Mouse (Mus musculus) heart, embryonic 16.5 days (tissue): ENCODE results near the gene 2210016L21Rik. TPM values are rescaled to one million over a fixed set of nuclear protein-coding genes. Genes with fewer than 3 reads are reported as not detected.

Experiments
- ATAC-seq: fragments of 200-750 bp; cut with Nextera tagmentation; replicated peaks from 2 replicates; pipeline ENCODE4 v1.8.0; 2017; ENCODE audit warnings: moderate number of reproducible peaks; ENCODE audit not compliant: insufficient read depth, low FRiP score; ENCODE audit errors: extremely low read depth
- H3K27ac ChIP-seq: fragments of 300-500 bp; sonication (generic); 2 replicates; pipeline ENCODE4 v1.5.1; 2014; ENCODE audit warnings: mild to moderate bottlenecking, low read length, control low read depth, moderate library complexity
- H3K27me3 ChIP-seq: fragments of 300-500 bp; sonication (generic); 2 replicates; pipeline ENCODE4 v1.6.1; 2014; ENCODE audit warnings: low read length, mixed read lengths; ENCODE audit not compliant: control insufficient read depth, insufficient read depth
- H3K36me3 ChIP-seq: fragments of 300-500 bp; sonication (generic); 2 replicates; pipeline ENCODE4 v1.6.1; 2014; ENCODE audit not compliant: control insufficient read depth, insufficient read depth
- H3K4me1 ChIP-seq: fragments of 300-500 bp; sonication (generic); 2 replicates; pipeline ENCODE4 v1.6.1; 2014; ENCODE audit warnings: low read length, mixed read lengths; ENCODE audit not compliant: control insufficient read depth, insufficient read depth
- H3K4me2 ChIP-seq: fragments of 300-500 bp; sonication (generic); 2 replicates; pipeline ENCODE4 v1.6.1; 2014; ENCODE audit warnings: low read depth, mild to moderate bottlenecking, control low read depth, low read length
- H3K4me3 ChIP-seq: fragments of 300-500 bp; sonication (generic); 2 replicates; pipeline ENCODE4 v1.5.1; 2014; ENCODE audit warnings: mild to moderate bottlenecking, control low read depth, low read length
- H3K9ac ChIP-seq: fragments of 300-500 bp; sonication (generic); 2 replicates; pipeline ENCODE4 v1.6.1; 2014; ENCODE audit warnings: low read length, control low read depth
- H3K9me3 ChIP-seq: fragments of 300-500 bp; sonication (generic); replicated peaks from 2 replicates; pipeline ENCODE4 v1.6.1; 2016; ENCODE audit warnings: low read length; ENCODE audit not compliant: control insufficient read depth
- WGBS: fragments of 180-500 bp; shearing (Covaris S2); extraction: QIAGEN DNeasy Blood & Tissue Kit; methylation state at CpG from one replicate; pipeline ENCODE4 v1.1.7; 2014; 5-methylcytosine and 5-hydroxymethylcytosine counted together
- polyA plus RNA-seq: library from polyadenylated mRNA; unstranded; fragments of >200 nt; fragmentation: Nextera tagmentation; extraction: Ambion mirVana; gene quantifications from 2 replicates; pipeline ENCODE4 v1.2.1, GENCODE M21; 2015

The 2210016L21Rik gene
- polyA plus RNA-seq, 1 experiment from 2014 or later: 32.6 TPM

DNA sequence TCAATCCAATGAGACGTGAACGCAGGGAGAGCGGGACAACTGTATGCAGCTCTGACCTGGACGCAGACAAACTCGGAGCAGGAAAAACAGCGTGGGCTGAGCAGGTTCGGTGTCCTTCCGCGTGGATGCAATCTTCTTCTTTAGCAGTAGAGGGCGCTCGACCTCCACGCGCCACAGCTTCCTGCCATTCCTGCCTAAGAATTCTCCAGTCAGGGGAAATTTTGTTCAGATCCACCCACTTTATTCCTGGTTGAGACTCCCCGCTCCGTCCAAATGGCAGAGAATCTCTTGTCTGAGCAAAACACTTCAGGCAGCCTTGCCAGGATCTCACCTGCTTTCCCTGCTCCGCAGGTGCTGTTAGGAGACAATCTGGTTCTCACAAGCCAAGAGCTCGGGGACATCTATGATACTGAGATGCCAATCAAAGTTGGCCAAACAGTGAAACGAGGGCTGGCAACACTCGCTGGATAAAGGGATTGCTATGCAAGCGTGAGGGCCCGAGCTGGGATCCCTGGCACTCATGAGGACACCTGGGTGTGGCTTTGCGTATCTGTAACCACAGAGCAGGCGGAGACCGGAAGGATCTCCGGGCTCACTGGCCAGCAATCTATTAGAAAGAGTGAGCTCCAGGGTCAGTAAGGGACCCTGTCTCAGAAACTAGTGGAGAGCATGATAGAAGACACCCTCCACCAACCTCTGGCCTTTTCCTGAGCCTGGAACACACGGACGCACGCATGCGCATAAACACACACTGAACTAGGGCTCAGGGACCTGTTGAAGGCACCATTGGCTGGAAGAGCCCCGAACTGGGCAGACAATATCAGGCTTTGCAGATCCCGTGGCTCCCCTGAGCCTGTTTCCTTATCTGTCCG is 37.5 kb downstream of the 2210016L21Rik start:
- WGBS: 4% methylated on average over 32 of the region's 32 CpGs
- H3K4me1 ChIP-seq: peaks cover 5% of the 10 kb centered on the region; the same call in 1 of the 2 replicates
- H3K27ac ChIP-seq: no peak overlapping the region
- H3K36me3 ChIP-seq: no peaks in the 10 kb centered on the region
- peak overlapping the region; percentile 42 for H3K9ac ChIP-seq
- no peaks in the 10 kb centered on the region; the same call in 1 of the 2 replicates for H3K9me3 ChIP-seq
- H3K4me3 ChIP-seq: peak overlapping the region; percentile 65
- peak; percentile 61 for ATAC-seq
- H3K27me3 ChIP-seq: no peaks in the 10 kb centered on the region
- peak overlapping the region; percentile 98 for H3K4me2 ChIP-seq

DNA sequence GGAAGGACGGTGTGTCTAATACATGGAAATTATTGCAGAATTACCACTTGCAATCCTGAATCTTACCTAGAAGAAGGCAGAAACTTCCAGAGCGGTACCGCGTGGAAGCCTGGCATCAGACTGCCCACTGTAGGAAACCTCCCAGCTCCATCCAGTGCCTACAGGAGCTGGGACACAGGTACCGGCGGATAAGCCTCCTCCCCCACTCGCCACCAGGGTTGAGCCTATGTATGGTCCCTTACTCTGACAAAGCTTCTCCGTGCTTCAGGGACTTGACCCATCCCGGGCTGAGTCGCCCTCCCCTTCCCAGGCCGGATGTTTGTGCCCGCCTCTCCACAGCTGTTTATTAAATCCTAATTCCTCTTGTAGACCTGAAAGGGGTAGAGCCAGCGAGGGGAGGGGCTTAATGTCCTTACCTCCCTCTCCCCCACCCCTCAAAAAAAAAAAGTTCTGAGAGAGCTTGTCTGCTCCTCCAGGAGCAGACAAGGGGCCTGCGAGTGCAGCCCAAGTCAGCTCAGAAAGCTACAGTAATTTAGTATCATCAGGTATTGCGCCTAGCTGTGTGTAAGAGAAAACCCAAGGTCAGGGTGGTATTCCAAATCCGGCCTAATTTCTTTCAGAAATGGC is 38.3 kb downstream of the 2210016L21Rik start:
- Histone ChIP-seq H3K9me3 (no peaks in the 10 kb centered on the region; the same call in 1 of the 2 replicates), H3K36me3 (no peaks in the 10 kb centered on the region), H3K27ac (no peak overlapping the region), H3K4me1 (peaks cover 5% of the 10 kb centered on the region; the same call in 1 of the 2 replicates), H3K4me2 (peak overlapping the region; percentile 98), H3K9ac (peak overlapping the region; percentile 42), H3K4me3 (peak overlapping the region; percentile 65), H3K27me3 (no peaks in the 10 kb centered on the region)
- no peak for ATAC-seq
- 24% methylated on average over 16 of the region's 16 CpGs for WGBS

DNA sequence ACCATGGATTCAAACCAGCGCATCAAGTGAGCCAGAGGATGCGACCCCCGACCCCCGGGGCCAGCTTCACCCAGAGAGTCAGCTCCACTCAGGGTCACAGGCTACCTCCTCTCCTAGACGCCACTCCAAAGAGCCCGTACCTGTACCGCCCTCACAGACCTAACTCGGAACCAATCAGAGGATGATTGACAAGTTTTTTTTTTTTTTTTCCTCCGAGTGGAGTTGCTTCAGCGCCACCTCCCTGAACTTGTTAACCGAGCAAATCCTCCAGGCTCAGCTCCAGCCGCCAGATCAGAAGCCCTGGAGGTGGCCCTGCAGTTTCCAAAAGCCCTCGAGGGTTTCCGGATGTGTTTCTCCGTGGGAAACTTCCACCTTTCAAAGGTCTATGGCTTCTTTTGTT is 40.0 kb downstream of the 2210016L21Rik start:
- 57% methylated on average over 15 of the region's 15 CpGs for WGBS
- Histone ChIP-seq H3K27me3 (no peaks in the 10 kb centered on the region), H3K9ac (no peak overlapping the region)

DNA sequence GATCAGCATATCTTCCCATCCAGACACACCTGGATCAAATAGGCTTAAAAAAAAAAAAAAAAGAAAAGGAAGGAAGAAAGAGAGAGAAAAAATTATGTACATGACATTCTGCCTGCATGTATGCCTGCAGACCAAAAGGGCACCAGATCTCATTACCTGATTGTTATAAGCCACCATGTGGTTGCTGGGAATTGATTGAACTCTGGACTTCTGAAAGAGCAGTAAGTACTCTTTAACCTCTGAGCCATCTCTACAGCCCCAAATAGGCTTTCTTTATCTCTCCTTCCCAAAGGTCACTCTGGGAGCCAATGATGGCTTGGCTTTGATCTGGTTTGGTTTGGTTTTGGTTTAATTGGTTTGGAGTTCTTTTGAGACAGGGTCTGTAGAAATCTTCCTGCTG is 43.1 kb downstream of the 2210016L21Rik start:
- ATAC-seq: no peak
- no peak overlapping the region for H3K4me3 ChIP-seq

More for the DNA sequence above, 40.0 kb downstream of the 2210016L21Rik start:
- Histone ChIP-seq H3K9me3 (no peaks in the 10 kb centered on the region; the same call in 1 of the 2 replicates), H3K27ac (no peak overlapping the region), H3K4me1 (peaks cover 5% of the 10 kb centered on the region; the same call in 1 of the 2 replicates), H3K4me3 (no peak overlapping the region), H3K4me2 (no peak overlapping the region), H3K36me3 (no peaks in the 10 kb centered on the region)
- ATAC-seq: no peak

DNA sequence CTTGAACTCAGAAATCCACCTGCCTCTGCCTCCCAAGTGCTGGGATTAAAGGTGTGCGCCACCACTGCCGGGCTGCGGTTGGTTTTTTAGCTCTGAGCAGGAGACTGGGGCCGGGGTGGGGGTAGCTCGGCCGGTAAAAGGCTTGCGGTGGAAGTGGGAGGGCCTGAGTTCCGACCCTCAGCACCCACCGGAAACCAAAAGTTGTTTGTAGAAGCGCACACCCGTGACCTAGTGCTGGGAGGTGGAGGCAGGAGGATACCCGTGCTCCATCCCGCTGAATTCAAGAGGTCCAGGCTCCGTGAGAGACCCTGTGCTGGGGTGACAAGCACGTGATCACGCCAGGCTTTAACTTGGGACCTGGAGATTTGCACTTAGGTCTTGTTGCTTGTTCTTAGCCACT is 54.5 kb downstream of the 2210016L21Rik start:
- no peak for ATAC-seq
- H3K27me3 ChIP-seq: no peaks in the 10 kb centered on the region; the same call in 1 of the 2 replicates
- no peak overlapping the region for H3K4me3 ChIP-seq
- no peaks in the 10 kb centered on the region for H3K36me3 ChIP-seq
- no peak overlapping the region for H3K4me2 ChIP-seq
- H3K27ac ChIP-seq: no peak overlapping the region
- WGBS: 61% methylated on average over 16 of the region's 16 CpGs
- H3K4me1 ChIP-seq: no peaks in the 10 kb centered on the region
- no peak overlapping the region for H3K9ac ChIP-seq
- no peaks in the 10 kb centered on the region for H3K9me3 ChIP-seq

More for the DNA sequence above, 43.1 kb downstream of the 2210016L21Rik start:
- no peaks in the 10 kb centered on the region; the same call in 1 of the 2 replicates for H3K9me3 ChIP-seq
- no peaks in the 10 kb centered on the region for H3K36me3 ChIP-seq
- no peak overlapping the region for H3K27ac ChIP-seq
- H3K4me1 ChIP-seq: peaks cover 2% of the 10 kb centered on the region; the same call in 1 of the 2 replicates
- H3K27me3 ChIP-seq: no peaks in the 10 kb centered on the region
- no peak overlapping the region for H3K4me2 ChIP-seq
- no peak overlapping the region for H3K9ac ChIP-seq

DNA sequence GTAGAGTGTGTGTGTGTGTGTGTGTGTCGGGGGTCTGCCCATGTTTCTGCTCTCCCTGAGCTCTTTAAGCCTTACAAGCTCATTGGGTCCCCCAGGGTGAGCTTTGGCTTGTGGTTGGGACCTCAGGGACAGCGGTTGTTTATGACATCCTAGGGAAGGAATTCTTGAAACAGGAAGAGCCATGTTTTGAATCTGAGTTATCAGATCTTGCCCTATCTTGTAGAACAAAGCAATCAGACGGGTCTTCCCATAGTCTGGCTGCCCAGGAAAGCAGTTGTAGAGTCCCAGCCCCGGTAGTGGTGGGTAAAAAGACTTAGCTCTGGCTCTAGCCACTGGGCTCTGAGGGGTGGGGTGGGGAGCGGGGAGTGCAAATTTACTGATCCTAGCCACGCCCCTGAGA is 55.4 kb downstream of the 2210016L21Rik start:
- Histone ChIP-seq H3K4me2 (no peak overlapping the region), H3K9ac (no peak overlapping the region), H3K4me1 (no peaks in the 10 kb centered on the region), H3K27ac (no peak overlapping the region), H3K4me3 (no peak overlapping the region), H3K27me3 (no peaks in the 10 kb centered on the region; the same call in 1 of the 2 replicates), H3K9me3 (no peaks in the 10 kb centered on the region), H3K36me3 (no peaks in the 10 kb centered on the region)
- 46% methylated on average over 6 of the region's 6 CpGs for WGBS
- no peak for ATAC-seq

Other genes starting within 250 kb of the 2210016L21Rik start
- 8.4 and 9.6 TPM in 2 replicates for gene Tchp, start 234.4 kb upstream of the 2210016L21Rik start, polyA plus RNA-seq
- 28.4 and 33.7 TPM in 2 replicates for gene Ankrd13a, start 167.5 kb upstream of the 2210016L21Rik start, polyA plus RNA-seq
- 38.6 and 46.6 TPM in 2 replicates for gene Git2, start 166.6 kb upstream of the 2210016L21Rik start, polyA plus RNA-seq
- 41.8 and 48.5 TPM in 2 replicates for gene 1500011B03Rik, start 118.7 kb upstream of the 2210016L21Rik start, polyA plus RNA-seq
- gene 4930519G04Rik, start 88.5 kb upstream of the 2210016L21Rik start, polyA plus RNA-seq: not detected in 2 replicates
- not detected in 2 replicates for gene Gm9936, start 83.5 kb upstream of the 2210016L21Rik start, polyA plus RNA-seq
- gene Oasl2, start 45.2 kb upstream of the 2210016L21Rik start, polyA plus RNA-seq: 15.4 and 26.9 TPM in 2 replicates
- gene Oasl1, start 18.9 kb upstream of the 2210016L21Rik start, polyA plus RNA-seq: 0.89 and 1.4 TPM in 2 replicates
- 0.22 and 0.46 TPM in 2 replicates for gene Hnf1a, start 28.9 kb downstream of the 2210016L21Rik start, polyA plus RNA-seq
- 6.8 and 7.3 TPM in 2 replicates for gene Sppl3, start 69.0 kb downstream of the 2210016L21Rik start, polyA plus RNA-seq
- gene Gm10401, start 156.1 kb downstream of the 2210016L21Rik start, polyA plus RNA-seq: 9.2 and 14.9 TPM in 2 replicates
- gene Acads, start 177.2 kb downstream of the 2210016L21Rik start, polyA plus RNA-seq: 140 and 143 TPM in 2 replicates
- 20.7 and 22.6 TPM in 2 replicates for gene Unc119b, start 192.8 kb downstream of the 2210016L21Rik start, polyA plus RNA-seq
- 50.7 and 55.8 TPM in 2 replicates for gene Mlec, start 216.0 kb downstream of the 2210016L21Rik start, polyA plus RNA-seq